Mouse (Mus musculus) mature B cell (primary cell): ENCODE results near the gene Znrf3.

Source experiments
- in situ Hi-C: fragments of 300-500 bp; cut with MboI; formaldehyde crosslinking; loops from 2 replicates; pipeline ENCODE4 v1.14.3; 2019

Gene Znrf3

DNA sequence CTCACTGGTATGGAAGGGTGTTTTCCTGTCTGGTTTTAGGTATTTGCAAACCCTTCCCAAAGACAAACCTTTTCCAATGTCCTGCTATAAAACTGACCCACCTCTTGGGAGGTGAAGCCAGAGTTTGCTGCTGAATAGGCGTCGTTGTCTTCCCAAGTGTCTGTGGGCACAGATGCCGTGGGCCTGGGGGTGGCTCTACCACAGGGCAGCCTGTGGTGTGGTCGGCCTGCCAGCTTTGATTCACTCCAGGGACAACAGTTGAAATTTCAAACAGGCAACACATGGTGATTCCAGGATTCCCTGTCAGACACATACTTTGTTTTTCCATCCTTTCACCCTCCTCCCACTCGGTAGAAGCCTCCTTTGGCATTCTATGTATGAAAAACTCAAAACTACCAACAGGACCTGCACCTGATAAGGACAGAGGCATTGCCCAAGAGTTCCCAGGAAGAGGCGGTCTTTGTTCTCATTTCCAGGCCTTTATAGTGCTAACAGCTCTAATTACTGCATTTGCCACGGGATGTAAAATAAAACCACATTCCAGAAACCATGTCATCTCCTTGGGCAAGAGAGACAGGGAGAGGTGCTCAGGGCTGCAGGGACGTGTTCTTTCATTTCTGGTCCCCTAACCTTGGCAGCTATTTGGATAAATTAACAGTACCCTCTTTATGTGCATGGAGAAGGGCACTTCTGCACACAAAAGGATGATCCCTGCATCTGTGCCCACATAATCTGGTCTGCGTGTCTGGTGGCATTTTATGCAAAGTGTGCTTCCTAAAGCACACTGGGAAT, 173.2 kb downstream of the Znrf3 start:
- in situ Hi-C loops: no loop called here

DNA sequence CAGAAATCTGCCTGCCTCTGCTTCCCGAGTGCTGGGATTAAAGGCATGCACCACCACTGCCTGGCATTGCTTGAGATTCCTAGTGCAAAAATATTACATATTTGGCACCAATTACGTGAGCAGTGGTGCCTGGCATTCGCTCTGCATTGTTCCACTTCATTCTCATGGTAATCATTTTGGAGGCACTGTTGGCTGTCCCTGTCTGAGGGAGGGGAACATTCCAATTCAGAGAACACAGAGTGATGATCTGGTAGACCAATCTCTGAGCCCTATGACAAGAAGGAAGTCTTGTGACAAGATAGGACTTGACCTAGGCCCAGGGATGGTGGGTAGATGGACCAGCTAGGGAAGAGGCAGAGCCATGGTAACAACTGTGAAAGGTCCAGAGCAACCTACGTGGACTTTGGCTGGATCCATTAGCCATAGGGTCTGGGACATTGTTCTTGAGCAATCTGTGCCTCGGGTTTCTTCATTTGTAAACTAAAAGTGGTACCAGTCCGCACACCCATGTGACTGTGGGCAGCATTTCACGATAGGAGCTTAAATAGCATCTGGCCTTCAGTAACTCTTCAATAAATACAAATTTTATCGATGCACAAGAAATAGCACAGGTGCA, 174.7 kb downstream of the Znrf3 start:
- in situ Hi-C loops: no loop called here

DNA sequence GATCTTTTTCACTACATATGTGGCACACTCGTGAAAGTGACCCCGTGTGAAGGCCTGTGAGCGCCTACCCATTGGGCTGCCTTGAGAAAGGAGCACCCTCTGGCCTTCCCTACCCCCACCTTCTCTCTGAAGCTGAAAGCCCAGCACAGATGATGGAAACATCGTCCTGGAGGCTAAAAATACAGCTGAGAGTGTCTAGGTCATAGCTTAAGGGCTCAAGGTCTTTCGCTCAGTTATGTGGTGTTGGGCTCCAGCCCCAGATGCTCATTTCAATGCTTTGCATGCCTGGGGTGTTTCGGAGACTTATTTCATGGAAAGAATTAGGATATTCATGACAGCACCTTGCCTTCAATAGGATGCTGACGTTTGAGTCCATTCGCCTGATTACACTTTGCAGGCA, 178.9 kb downstream of the Znrf3 start:
- in situ Hi-C loops: no loop called here

DNA sequence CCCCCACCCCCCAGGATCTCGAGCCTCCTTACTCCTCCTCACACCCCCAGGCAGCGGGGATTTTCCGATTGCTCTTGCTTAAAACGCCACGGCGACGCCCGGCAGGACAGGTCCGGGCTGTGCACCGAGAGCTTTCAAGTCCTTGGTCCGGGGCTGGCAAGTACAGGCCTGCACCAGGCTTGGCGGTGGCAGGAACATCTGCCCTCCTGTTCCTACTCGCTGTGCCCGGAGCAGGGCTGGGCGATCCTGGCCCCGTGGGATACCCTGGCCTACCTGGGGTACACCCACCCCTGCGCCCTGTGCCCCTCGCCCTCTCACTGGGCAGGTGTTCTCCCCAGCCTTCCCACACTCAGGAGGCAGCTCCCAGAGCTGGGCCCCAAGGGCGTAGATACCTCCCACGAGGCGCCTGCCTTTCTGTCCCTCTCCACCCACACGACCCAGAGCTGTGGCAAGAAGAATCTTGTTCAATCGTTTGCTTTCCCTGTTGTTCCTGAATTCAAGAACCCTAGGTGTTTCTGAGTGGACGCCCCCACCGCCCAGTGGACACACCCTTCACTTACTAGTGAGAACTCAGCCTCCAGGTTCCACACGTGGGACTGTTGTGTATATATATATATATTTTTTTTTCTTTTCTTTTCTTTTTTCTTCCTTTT, 181.4 kb downstream of the Znrf3 start:
- in situ Hi-C loops: no loop called here

DNA sequence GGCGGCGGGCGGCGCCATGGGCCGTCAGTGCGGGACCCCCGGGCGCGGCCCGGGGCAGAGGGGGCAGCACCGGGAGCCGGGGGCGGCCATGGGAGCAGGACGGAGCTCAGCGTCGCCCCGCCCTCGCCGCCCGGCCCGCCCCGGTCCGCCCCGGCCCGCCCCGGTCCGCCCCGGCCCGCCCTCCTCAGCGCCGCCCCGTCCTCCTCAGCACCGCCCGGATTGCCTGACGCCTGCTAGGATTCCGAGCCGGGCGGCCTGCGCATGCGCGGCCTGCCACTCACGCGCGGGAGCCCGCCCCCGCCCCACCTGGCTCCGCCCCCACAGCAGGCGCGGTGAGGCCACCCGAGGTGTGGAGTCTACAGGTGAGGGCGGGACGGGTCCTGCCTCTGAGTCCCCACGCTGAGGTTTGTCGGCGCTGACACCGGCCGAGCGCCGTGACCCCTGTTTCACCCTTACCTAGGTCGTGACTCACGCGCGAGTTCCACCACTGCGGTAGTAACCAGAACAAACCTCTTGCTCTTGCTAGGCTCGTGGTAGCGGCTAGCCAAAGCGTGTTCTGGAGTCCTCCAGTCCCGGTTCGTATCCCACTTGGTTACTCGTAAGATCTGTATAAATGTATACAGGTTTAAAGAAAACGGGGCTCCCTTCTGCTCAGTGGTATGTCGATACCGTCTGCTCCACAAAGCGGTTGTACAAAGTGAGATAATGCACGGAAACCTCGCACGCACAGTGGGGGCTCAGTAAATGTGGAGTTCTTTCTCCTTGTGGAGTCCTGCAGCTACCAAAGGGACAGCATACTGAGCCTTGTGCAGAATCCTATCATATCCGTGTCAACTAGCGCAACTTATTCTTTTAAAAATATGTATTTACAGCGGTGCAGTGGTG, 182.9 kb downstream of the Znrf3 start, which contains the start of gene Kremen1:
TSS of gene Kremen1 (minus strand) at position 51 of the 885 bp plus-strand sequence.
- in situ Hi-C loops: no loop called here

DNA sequence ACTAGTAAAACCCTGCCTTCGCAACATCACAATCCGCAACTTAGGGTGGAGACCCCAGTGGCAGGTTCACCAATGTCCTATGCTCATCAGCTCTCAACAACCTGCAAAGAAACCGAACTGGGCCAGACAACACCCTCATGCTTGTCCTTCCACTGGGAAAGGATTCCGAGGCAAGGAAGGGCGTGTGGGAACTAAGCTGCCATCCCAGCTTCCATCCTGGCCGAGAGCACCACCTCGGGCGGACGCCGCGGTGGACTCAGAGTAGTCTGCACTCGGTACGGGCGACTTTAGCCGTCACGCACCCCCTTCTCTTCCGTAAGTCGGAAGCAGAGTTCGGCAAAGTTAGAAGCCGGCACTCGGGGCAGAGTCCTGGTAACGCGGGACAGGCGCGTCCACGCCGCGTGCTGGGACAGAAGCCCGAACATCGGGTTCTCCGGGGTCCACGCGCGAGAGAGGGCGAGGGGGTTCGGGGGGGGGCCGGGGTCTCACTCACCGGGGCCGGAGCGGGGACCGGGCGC, 183.6 kb downstream of the Znrf3 start:
- in situ Hi-C loops: no loop called here

DNA sequence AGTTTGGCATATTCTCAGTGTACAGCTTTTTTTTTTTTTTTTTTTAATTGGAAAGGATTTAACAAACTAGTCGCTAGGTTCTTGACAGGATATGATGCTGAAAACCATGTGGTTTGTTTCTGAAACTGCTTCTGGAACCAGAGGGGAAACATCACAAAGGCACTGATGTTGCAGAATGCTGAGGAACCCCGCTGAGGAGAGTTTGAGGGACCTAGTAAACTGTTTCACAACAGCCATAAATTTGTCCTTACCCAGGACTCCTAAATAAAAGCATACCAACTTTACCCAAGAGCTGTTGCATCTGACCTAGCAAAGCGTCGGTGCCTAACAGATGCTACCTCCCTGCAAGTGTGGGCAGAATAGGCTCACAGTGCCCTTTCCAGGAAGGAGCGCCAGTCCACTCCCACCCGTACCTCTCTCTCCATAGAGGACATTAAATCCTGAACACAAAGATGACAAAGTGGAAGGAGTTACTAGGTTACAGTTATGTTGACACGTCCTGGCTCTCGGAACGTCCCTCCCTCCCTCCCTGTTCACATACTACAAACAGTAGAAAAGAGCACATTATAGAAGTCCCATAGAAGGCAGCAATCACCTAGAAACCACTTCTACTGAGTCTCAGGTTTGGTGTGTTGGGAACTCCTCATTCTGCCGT, 184.6 kb downstream of the Znrf3 start:
- in situ Hi-C loops: no loop called here

DNA sequence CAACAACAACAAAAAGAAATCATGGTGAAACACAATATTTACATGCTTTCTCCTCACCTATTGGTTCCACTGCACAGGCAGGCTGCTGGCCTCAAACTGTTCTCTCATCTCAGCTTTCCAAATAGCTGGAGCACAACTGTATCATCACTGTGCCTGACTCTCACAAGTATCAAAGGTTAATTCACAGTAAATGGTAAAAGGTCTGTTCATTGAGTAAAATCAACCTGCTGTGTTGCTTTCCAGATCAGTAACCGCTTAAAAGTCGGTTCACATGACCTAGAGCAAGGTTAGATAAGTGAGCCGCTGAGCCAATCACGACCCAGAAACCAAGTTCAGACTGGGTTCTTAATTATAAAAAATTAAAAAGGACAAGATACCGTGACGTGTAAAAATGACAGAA, 186.6 kb downstream of the Znrf3 start:
- in situ Hi-C loops: no loop called here

DNA sequence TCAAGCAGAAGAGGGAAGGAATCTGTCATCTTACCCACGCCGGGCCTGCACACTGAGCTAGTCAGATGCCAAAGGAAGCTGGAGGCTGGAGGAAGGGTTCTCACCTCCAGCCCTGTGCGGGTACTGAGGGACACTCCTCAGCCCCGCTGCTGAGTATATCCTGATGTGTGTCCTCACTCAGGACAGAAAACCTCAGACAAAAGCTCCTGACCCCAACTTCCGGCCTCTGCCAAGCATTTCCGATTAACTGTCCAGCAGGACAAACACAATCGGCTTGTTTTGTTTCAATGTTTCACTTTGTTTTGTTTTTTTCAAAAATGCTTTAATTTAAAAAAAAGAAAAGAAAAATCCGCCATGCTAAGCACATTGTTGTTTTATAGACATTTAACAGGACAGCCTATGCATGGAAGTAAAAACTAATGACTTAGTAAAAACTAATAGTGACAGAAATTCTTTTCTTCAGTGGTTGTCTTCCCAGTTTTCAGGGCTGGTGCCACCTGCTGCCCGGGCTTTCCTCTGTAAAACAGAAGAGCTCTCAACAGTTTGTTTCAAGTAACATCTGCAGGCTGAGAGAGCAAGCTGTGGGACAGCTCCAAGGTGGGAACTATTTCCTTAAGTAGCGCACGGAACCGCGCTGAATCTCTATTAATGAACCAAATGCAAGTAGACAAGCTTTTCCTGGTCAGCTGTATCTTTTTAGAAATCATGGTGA, 187.3 kb downstream of the Znrf3 start:
- in situ Hi-C loops: no loop called here

DNA sequence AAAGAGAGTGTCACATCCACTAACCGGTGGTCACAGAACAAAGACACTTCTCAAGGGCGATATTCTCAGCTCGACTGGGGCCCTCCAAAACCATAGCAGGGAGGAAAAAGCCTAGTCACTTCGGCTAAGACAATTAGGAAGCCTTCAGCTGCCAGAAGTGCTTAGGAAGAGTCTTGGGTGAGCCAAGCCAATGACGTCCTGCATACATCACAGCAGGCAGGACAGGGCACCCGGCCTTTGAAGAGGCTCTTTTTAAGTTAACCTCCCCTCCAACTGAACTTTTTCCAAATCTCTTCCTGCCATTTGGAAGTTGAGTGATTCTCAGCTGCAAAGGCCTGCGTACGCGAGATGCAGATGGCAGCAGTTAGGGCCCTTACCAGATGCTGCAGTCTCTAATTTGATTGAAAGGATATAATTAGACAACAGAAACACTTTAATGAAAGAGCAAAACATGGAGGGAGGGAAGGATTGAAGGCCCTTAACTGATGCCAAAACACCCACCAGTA, 189.1 kb downstream of the Znrf3 start:
- in situ Hi-C loops: no loop called here

DNA sequence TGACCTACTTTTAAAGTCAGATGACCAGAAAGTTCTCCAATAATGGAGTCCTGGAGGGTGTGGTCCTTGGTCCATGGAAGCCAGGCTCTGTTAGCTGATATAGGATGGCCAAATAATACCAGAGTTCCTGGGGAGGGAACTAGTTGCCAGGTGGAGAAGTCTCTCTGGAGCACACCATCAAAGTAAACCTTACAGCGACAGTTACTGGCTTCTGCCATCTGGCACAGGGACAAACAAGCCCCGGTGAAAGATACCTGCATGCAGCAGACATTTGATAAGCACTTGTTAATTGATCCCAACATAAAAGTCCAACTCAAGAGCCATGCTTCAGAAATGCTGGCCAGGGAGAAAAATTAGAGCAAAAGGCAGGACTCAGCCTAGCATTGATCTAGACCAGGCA, 190.6 kb downstream of the Znrf3 start:
- in situ Hi-C loops: no loop called here

DNA sequence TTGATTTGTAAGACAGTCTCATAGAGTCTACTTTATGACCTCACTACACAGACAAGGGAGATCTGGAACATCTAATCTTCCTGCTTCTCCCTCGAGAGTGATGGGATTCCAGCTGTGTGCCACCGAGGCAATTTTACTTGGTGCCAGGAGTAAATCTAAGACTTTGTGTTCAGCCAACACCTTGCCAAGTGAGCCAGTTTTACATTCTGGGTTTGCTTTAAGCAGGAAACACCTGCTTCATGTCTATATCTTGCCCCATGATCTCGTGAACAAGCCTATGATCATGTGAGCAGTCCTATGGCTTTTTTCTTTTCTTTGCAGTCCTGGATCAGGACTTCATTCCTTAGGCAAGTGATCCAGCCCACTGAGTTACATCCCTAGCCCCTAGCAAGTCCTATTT, 191.1 kb downstream of the Znrf3 start:
- in situ Hi-C loops: no loop called here

DNA sequence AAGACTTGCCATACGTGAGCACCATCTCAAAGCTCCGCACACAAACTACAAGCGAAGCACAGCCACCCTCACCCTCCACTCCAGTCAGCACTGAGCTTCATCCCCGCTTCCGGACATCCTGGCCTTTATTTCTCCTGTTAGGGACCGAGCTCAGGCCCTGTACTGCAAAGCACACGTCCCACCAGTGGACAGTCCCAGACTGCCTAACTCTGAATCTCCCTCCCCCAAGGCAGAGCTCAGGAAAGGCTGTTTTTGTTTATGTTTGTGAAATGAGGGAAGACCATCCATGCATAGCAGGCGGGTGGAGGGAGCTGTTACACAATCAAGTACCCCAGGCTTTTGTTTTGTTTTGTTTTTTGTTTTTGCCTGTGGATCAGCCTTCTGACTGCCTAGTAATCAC, 191.9 kb downstream of the Znrf3 start:
- in situ Hi-C loops: no loop called here

DNA sequence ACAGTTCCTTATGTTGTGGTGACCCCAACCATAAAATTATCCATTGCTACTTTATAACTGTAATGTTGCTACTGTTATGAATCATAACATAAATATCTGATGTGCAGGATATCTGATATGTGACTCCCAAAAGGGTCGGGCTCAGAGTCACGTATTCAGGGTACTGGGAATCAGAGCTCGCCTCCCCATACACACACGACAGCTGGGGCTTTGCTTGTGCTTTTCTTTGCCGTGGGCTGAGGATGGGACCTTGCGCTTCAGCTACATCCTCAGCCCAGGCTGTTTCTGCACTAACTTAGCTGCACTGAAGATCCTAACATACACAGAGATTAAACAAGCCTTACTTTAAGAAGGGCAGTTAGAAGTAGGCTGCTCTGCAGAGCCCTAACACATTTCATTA, 193.5 kb downstream of the Znrf3 start:
- in situ Hi-C loops: no loop called here

DNA sequence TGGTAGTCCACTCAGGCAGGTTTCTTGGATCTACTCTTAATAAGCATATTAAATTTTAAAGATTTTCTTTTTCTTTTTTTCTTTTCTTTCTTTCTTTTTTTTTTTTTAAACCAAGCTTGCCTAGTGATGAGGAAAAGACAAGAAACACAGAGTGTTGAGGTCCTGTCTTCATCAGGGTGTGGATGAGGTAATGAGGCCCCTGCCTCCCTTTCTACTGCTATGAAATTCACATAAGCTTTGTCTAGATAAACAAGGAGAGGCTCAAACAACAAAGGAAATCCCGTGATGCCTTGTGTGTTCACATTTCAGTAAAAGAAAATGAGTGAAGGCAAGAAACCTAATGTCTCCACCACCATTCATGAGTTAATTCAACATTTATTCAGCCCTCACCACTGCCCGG, 196.4 kb downstream of the Znrf3 start:
- in situ Hi-C loops: no loop called here

DNA sequence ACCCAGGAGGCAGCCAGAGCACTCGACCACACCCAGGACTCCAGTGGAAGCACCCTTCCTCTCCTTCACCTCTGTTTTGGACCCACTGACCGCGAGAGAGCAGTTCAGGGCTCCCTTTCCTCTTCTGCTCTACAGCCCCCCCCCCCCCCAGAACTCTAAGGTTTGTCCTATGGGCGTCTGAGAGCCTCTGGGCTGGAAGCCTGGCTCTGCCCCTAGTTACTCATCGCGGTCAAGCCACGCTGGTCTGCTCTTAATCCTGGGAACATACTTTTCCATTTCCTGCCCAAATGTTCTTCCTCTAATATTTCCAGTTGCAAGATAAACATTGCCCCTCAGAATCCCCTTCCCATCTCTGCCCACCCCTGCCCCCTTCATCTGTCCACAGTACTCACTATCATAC, 199.2 kb downstream of the Znrf3 start:
- in situ Hi-C loops: no loop called here

DNA sequence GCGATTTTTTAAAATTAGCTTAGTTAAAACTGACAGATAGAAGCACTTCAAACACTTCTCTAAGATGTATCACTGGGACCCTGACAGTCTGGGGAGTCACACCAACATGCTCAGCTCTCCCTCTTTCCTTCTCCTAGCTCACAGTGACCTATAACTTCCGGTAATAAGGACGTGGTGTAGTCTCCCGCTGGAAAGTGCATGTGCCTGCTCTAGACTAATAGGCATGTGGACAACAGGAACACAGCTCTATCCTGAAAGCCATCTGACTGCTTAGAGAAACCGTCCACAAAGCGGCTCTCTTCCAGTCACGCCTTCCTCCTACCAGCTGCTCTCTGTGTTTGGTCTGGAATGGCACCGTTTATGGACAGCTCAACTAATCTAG, 199.9 kb downstream of the Znrf3 start:
- in situ Hi-C loops: no loop called here

DNA sequence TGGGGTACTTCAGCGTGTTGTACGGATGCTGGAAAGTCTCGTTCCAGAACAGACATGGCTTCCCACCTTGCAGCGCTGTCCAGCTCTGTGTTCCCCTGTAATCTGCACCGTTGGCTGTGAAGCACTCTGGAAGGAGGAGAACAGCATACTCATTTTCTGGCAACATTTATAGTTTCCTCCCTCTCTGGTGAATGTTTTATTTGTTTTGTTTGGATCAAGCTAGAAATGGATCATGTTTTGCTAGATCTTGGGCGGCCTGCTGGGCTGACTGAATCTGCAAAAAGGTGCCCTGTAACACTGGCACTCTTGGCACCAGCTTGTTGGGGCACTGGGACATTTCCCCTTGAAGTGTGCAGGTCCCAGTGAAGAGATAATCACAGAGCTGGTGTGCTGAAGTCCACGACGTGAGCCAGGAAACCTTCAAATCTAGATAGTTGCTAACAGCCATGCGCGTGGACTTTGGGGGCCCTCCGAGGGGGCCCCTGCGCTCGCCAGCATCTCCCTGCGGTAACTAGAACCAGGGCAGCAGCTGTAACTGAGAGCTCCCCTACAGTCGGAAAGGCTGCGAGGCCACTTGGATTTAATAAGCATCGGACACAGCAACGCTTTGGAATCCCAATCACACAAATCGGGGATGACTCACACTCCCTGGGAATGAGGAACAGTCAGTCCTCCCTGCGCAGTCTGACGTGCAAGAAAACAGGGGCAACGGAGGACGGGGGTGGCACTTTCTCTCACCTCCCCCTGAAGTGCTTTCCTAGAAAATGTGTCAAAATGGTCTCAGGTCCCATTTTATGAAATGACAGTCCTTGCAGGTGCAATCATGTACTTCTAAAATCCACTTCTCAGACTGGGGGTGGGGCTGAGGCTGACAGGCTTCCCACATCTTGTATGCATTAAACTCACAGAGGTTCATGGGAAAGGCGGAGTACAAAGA, 200.6 kb downstream of the Znrf3 start:
- in situ Hi-C loops: no loop called here

DNA sequence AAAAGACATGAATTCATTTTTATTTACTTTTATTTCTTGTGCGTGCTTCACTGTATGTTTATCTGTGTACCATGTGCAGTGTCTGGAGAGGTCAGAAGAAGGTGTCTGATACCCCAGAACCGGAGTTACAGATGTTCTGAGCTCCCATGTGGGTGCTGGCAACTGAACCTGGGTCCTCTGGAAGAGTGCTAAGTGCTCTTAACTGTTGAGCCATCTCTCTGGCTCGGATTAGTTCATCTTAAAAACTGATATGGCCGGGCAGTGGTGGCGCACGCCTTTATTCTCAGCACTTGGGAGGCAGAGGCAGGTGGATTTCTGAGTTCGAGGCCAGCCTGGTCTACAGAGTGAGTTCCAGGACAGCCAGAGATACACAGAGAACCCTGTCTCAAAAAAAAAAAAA, 201.4 kb downstream of the Znrf3 start:
- in situ Hi-C loops: no loop called here
